Mouse (Mus musculus) testis, adult 2 months (tissue): ENCODE data around the gene Afg3l1.

ENCODE experiments used
- CTCF ChIP-seq: fragments of 200-500 bp; IDR thresholded peaks from 2 replicates; pipeline ENCODE4 v1.5.1; 2012; ENCODE audit warnings: low read depth, mild to moderate bottlenecking, inconsistent platforms, low read length, moderate library complexity; ENCODE audit not compliant: control insufficient read depth, insufficient read depth, insufficient replicate concordance
- POLR2A ChIP-seq: fragments of 200-500 bp; IDR thresholded peaks from 2 replicates; pipeline ENCODE4 v1.6.1; 2012; ENCODE audit warnings: low read depth, mild to moderate bottlenecking, inconsistent platforms, low read length, moderate library complexity; ENCODE audit not compliant: control insufficient read depth

- TF ChIP-seq CTCF (no peak), POLR2A (no peak)
Observed at GRCm38 (mm10) chr8:123518172-123518571, 40.5 kb downstream of the Afg3l1 start.
